Mouse (Mus musculus): Measurements from ENCODE around the gene Pianp.

- no peak for TF ChIP-seq GATA1 (IDR thresholded peaks at IDR 0.05; ENCODE audit: borderline replicate concordance, low read length)
- no peak for TF ChIP-seq FLI1 (IDR thresholded peaks at IDR 0.05; ENCODE audit: low read length)
Observed at GRCm38 (mm10) chr6:124992241-124992640, 4.3 kb upstream of the Pianp start.
